8 mouse cellular contexts compared by ENCODE assay signal in genomic region chr3:55782771-55783170, GRCm38 (mm10). TPM values are rescaled to one million over a fixed set of nuclear protein-coding genes. Genes with fewer than 3 reads are reported as not detected.
A peak's percentile ranks its signal among the peaks of the same experiment; 100 is the strongest.
DNase-seq lines count a peak whose midpoint lies in the region; ATAC-seq and TF ChIP-seq lines count a peak whose summit lies in the region.

No protein-coding gene starts in this region.

- no peak for ATAC-seq in forebrain, embryonic 12.5 days (ENCODE audit: low FRiP score)
- 0 out of 2 replicates have a peak, but pooled peaks have one; percentile 2 for ATAC-seq in hindbrain, embryonic 16.5 days
- ATAC-seq in megakaryocyte-erythroid progenitor cell, adult 5-6 weeks (replicated peaks; ENCODE audit: low FRiP score, low TSS enrichment, poor library complexity, severe bottlenecking), result peak; percentile 15; the same call in 1 of the 2 replicates

- DNase-seq in kidney, adult 2 months, result peak; percentile 15
- DNase-seq in kidney, adult 11 months, result no peak
- peak; percentile 66 for DNase-seq in NIH3T3 (ENCODE audit: low read depth)
- DNase-seq in c-Kit-positive CD71-positive TER-119-positive erythroid progenitor cells, embryonic 14.5 days (ENCODE audit: low spot score), result no peak
- DNase-seq in frontal cortex, postnatal 10 days (ENCODE audit: low spot score in 2 of 2), result no peak

- 42% methylated on average over 22 of the region's 22 CpGs for WGBS in kidney, adult 2 months
- WGBS in forebrain, embryonic 12.5 days, result under 1% methylated on average over 22 of the region's 22 CpGs
- WGBS in hindbrain, embryonic 16.5 days, result 12% methylated on average over 22 of the region's 22 CpGs

- H3K36me3 ChIP-seq in kidney, adult 2 months (ENCODE audit: control insufficient read depth, insufficient read depth, low read length), result no peaks in the 10 kb centered on the region
- H3K36me3 ChIP-seq in forebrain, embryonic 12.5 days (replicated peaks), result no peaks in the 10 kb centered on the region
- no peaks in the 10 kb centered on the region for H3K36me3 ChIP-seq in hindbrain, embryonic 16.5 days (ENCODE audit: control insufficient read depth, insufficient read depth, low read length)

- no peaks in the 10 kb centered on the region for H3K27me3 ChIP-seq in kidney, adult 2 months (replicated peaks; ENCODE audit: control insufficient read depth, insufficient read depth, low read length)
- H3K27me3 ChIP-seq in forebrain, embryonic 12.5 days, result peaks cover 74% of the 10 kb centered on the region
- no peaks in the 10 kb centered on the region for H3K27me3 ChIP-seq in hindbrain, embryonic 16.5 days (replicated peaks; ENCODE audit: control insufficient read depth, insufficient read depth, low read length)

- H3K4me2 ChIP-seq in forebrain, embryonic 12.5 days, result peak overlapping the region; percentile 51
- peak overlapping the region; percentile 67 for H3K4me2 ChIP-seq in hindbrain, embryonic 16.5 days (ENCODE audit: low read length)

- H3K9ac ChIP-seq in forebrain, embryonic 12.5 days, result peak overlapping the region; percentile 48
- peak overlapping the region; percentile 68 for H3K9ac ChIP-seq in hindbrain, embryonic 16.5 days (ENCODE audit: low read depth, low read length)

- no peak for TF ChIP-seq CTCF in kidney, adult 2 months (conservative IDR thresholded peaks at IDR 0.05; ENCODE audit: insufficient read depth, insufficient read length, low read depth, low read length)

- no peaks in the 10 kb centered on the region for H3K9me3 ChIP-seq in forebrain, embryonic 12.5 days
- no peaks in the 10 kb centered on the region for H3K9me3 ChIP-seq in hindbrain, embryonic 16.5 days (ENCODE audit: control insufficient read depth, low read length)

- H3K27ac ChIP-seq in kidney, adult 2 months (ENCODE audit: insufficient read depth, low read depth, low read length), result no peak overlapping the region
- H3K27ac ChIP-seq in forebrain, embryonic 12.5 days, result peak overlapping the region; percentile 66
- H3K27ac ChIP-seq in hindbrain, embryonic 16.5 days (ENCODE audit: low read depth, low read length), result peak overlapping the region; percentile 94

- H3K4me1 ChIP-seq in kidney, adult 2 months (ENCODE audit: control insufficient read depth, insufficient read depth, low read length), result no peaks in the 10 kb centered on the region
- H3K4me1 ChIP-seq in forebrain, embryonic 12.5 days, result peaks cover 56% of the 10 kb centered on the region
- H3K4me1 ChIP-seq in hindbrain, embryonic 16.5 days (ENCODE audit: control insufficient read depth, insufficient read depth, low read depth, low read length), result peaks cover 8% of the 10 kb centered on the region

- no peak for TF ChIP-seq POLR2A in kidney, adult 2 months (IDR thresholded peaks at IDR 0.05; ENCODE audit: low read depth, low read length)

- no peak overlapping the region for H3K4me3 ChIP-seq in kidney, adult 2 months (ENCODE audit: insufficient read depth, low read depth, low read length)
- H3K4me3 ChIP-seq in forebrain, embryonic 12.5 days (replicated peaks), result peak overlapping the region; percentile 37
- H3K4me3 ChIP-seq in hindbrain, embryonic 16.5 days (ENCODE audit: low read length), result peak overlapping the region; percentile 48

RNA-seq across cellular contexts. Expression of gene Mab21l1, which starts 0.5 kb away (rescaled TPM):
- polyA plus RNA-seq in kidney, adult 2 months (2012; rRNA removed), result 0.05 and 0.08 TPM in 2 replicates
- 27.4 and 34.9 TPM in 2 replicates for polyA plus RNA-seq in forebrain, embryonic 12.5 days (2016; fragmentation: Nextera tagmentation; extraction: Ambion mirVana)
- polyA plus RNA-seq in hindbrain, embryonic 16.5 days (2015; fragmentation: Nextera tagmentation; extraction: Ambion mirVana), result 160 TPM in 2 replicates
- total RNA-seq in megakaryocyte-erythroid progenitor cell, adult 5-6 weeks (2014; fragmentation: Nextera tagmentation), result not detected in 2 replicates
- not detected in 2 replicates for total RNA-seq in megakaryocyte-erythroid progenitor cell, adult 5-6 weeks (2017)

Comparison
In these comparisons a context has a peak if more than half of its experiments do, and no peak if none do; other contexts are left out.
1. DNase-seq: peak in kidney, adult 2 months (single experiment) and NIH3T3 (single experiment); none in kidney, adult 11 months (single experiment), c-Kit-positive CD71-positive TER-119-positive erythroid progenitor cells, embryonic 14.5 days (single experiment) and frontal cortex, postnatal 10 days (0 of 2).
2. RNA of gene Mab21l1, which starts 0.5 kb away (polyA plus RNA-seq): 160 TPM in hindbrain, embryonic 16.5 days and 27.4 to 34.9 TPM in forebrain, embryonic 12.5 days; 0.05 to 0.08 TPM in kidney, adult 2 months; every median in the first group is over 10 times any median in the second.